Mouse (Mus musculus) embryonic fibroblast, embryonic 13.5 days (primary cell): Measurements from ENCODE around the gene Hsf2bp.

ENCODE experiments used
- CTCF ChIP-seq: IDR thresholded peaks from 2 replicates; pipeline ENCODE4 v1.5.1; 2011; ENCODE audit warnings: mild to moderate bottlenecking, control low read depth, low read length, moderate library complexity, borderline replicate concordance; ENCODE audit not compliant: insufficient read depth
- POLR2A ChIP-seq: IDR thresholded peaks from 2 replicates; pipeline ENCODE4 v1.6.1; 2011; ENCODE audit warnings: low read depth, mild to moderate bottlenecking, control low read depth, low read length, moderate library complexity

GRCm38 (mm10) chr17:31906441-31906840 lies 129.7 kb downstream of the Hsf2bp start:
- no peak for TF ChIP-seq CTCF
- no peak for TF ChIP-seq POLR2A
